24 mouse cellular contexts compared by ENCODE assay signal in the genomic region with DNA sequence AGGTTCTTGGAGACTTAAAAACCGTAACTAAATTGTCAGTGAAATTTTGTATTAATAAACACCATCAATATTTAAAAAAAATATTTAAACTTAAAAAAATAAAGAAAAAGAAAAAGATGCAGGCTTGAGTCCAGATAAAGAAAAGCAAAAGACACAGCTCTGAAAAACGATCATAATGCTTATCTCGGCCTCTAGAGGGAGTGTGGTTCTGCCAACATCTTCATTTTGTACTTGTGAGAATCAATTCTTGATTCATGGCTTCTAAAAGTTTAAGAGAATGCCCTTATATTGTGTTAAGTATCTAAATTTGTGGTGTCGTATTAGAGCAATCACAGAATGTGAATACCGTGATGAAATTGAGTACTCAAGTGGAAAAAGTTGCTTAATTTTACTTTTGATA. TPM values are rescaled to one million over a fixed set of nuclear protein-coding genes. Genes with fewer than 3 reads are reported as not detected.
DNase-seq lines count a peak whose midpoint lies in the region; ATAC-seq and TF ChIP-seq lines count a peak whose summit lies in the region.
"Had no signal": no experiment of that assay in that cellular context is flagged by ENCODE, and none has a peak within 500 bp of the region (broad histone marks: within the 10 kb centered on the region; RNA-seq: fewer than 3 reads in every experiment).

No protein-coding gene starts in this region.

- no peak for TF ChIP-seq POLR2A in liver, adult 2 months (IDR thresholded peaks at IDR 0.05; ENCODE audit: extremely low read depth, insufficient read depth, low read length)
- TF ChIP-seq POLR2A in CH12.LX (IDR thresholded peaks at IDR 0.05; ENCODE audit: low read depth, low read length): no peak

- no peaks in the 10 kb centered on the region for H3K27me3 ChIP-seq in forebrain, postnatal 0 days (ENCODE audit: insufficient read depth, low read length)
- H3K27me3 ChIP-seq in forebrain, embryonic 10.5 days (ENCODE audit: poor library complexity, severe bottlenecking): no peaks in the 10 kb centered on the region
- no peaks in the 10 kb centered on the region for H3K27me3 ChIP-seq in liver, adult 2 months (ENCODE audit: control insufficient read depth, insufficient read depth, low read length)
- no peaks in the 10 kb centered on the region for H3K27me3 ChIP-seq in liver, embryonic 11.5 days (replicated peaks; ENCODE audit: control insufficient read depth, insufficient read depth, low read length)
- H3K27me3 ChIP-seq in CH12.LX (replicated peaks): no peaks in the 10 kb centered on the region
- H3K27me3 ChIP-seq: embryonic facial prominence, embryonic 15.5 days; hindbrain, embryonic 13.5 days; kidney, embryonic 15.5 days; limb, embryonic 12.5 days; liver, embryonic 13.5 days; lung, embryonic 15.5 days; megakaryocyte, embryonic 14.5 days had no signal

- no peak for ATAC-seq in forebrain, postnatal 0 days
- no peak for ATAC-seq in liver, embryonic 11.5 days (replicated peaks; ENCODE audit: low FRiP score)
- ATAC-seq: midbrain, embryonic 16.5 days had no signal

- no peak for TF ChIP-seq EP300 in CH12.LX (IDR thresholded peaks at IDR 0.05; ENCODE audit: low read length)

- no peak overlapping the region for H3K4me3 ChIP-seq in forebrain, postnatal 0 days (ENCODE audit: low read depth, low read length)
- no peak overlapping the region for H3K4me3 ChIP-seq in forebrain, embryonic 10.5 days
- no peak overlapping the region for H3K4me3 ChIP-seq in liver, adult 2 months (ENCODE audit: insufficient read depth, low read depth, low read length)
- no peak overlapping the region for H3K4me3 ChIP-seq in liver, embryonic 11.5 days (ENCODE audit: low read depth, low read length)
- no peak overlapping the region for H3K4me3 ChIP-seq in CH12.LX (replicated peaks in 1 of 3; ENCODE audit: low read depth in 2 of 3, low read length in 2 of 3, poor library complexity in 1 of 3)
- H3K4me3 ChIP-seq: embryonic facial prominence, embryonic 15.5 days; hindbrain, embryonic 13.5 days; kidney, embryonic 15.5 days; limb, embryonic 12.5 days; liver, embryonic 13.5 days; lung, embryonic 15.5 days; megakaryocyte, embryonic 14.5 days had no signal

- in situ Hi-C loops in CH12.LX (cut with MboI; ENCODE audit: low pct_ligation_motif_present, low pct_unique_long_range_greater_than_20kb, low sequenced_read_pairs): no loop called here

- DNase-seq in forebrain, postnatal 0 days: peak; percentile 1
- no peak for DNase-seq in forebrain, embryonic 10.5 days (ENCODE audit: extremely low spot score, low spot score)
- peak; percentile 8 for DNase-seq in liver, adult 2 months (ENCODE audit: extremely low read depth, low read depth, low spot score)
- DNase-seq in liver, embryonic 11.5 days (ENCODE audit: low spot score): no peak
- DNase-seq in CH12.LX (ENCODE audit: extremely low read depth): no peak
- peak; percentile 19 for DNase-seq in R1 (ENCODE audit: low read depth, low spot score)
- no peak for DNase-seq in gastrocnemius, postnatal 4 days (ENCODE audit: low spot score in 2 of 2)
- no peak for DNase-seq in embryo, embryonic 9.5 days (ENCODE audit: extremely low spot score)
- DNase-seq: adrenal gland, adult 2 months; cerebellum, adult 2 months; cerebellum, postnatal 25 days; gastrocnemius, postnatal 25 days; kidney, postnatal 4 days; liver, embryonic 13.5 days; lung, postnatal 36 days had no signal

- no peak; the same call in none of the 2 replicates for TF ChIP-seq RAD21 in CH12.LX (IDR thresholded peaks at IDR 0.05; ENCODE audit: low read depth, low read length)

- peak; percentile 51 for TF ChIP-seq CTCF in forebrain, postnatal 0 days (IDR thresholded peaks at IDR 0.05; ENCODE audit: low read depth)
- no peak for TF ChIP-seq CTCF in liver, adult 2 months (IDR thresholded peaks at IDR 0.05; ENCODE audit: low read depth, low read length)
- TF ChIP-seq CTCF in CH12.LX (conservative IDR thresholded peaks at IDR 0.05 in 1 of 2, IDR thresholded peaks at IDR 0.05 in 1 of 2; ENCODE audit: low read depth in 2 of 2, low read length in 2 of 2): peak in 1 of 2 experiments; percentile 44; a peak in 2 of 4 replicates

- no peak overlapping the region for H3K27ac ChIP-seq in forebrain, postnatal 0 days (ENCODE audit: low read depth, low read length)
- no peak overlapping the region for H3K27ac ChIP-seq in forebrain, embryonic 10.5 days
- no peak overlapping the region for H3K27ac ChIP-seq in liver, adult 2 months (replicated peaks; ENCODE audit: insufficient read depth, low read depth, low read length)
- H3K27ac ChIP-seq in liver, embryonic 11.5 days (ENCODE audit: low read depth, low read length): no peak overlapping the region
- H3K27ac ChIP-seq in CH12.LX (ENCODE audit: insufficient read depth, low read depth): no peak overlapping the region
- H3K27ac ChIP-seq: embryonic facial prominence, embryonic 15.5 days; hindbrain, embryonic 13.5 days; kidney, embryonic 15.5 days; limb, embryonic 12.5 days; liver, embryonic 13.5 days; lung, embryonic 15.5 days had no signal

- 68% methylated on average over 5 of the region's 5 CpGs for WGBS in forebrain, postnatal 0 days
- WGBS in forebrain, embryonic 10.5 days: 66% methylated on average over 5 of the region's 5 CpGs
- WGBS in liver, adult 2 months: 58% methylated on average over 5 of the region's 5 CpGs
- 59% methylated on average over 5 of the region's 5 CpGs for WGBS in liver, embryonic 11.5 days

- H3K79me2 ChIP-seq in liver, adult 2 months (ENCODE audit: control insufficient read depth, insufficient read depth, low read length): no peaks in the 10 kb centered on the region
- no peaks in the 10 kb centered on the region for H3K79me2 ChIP-seq in CH12.LX (replicated peaks; ENCODE audit: control insufficient read depth, extremely low read depth, insufficient read depth, poor library complexity, severe bottlenecking)

- no peak overlapping the region for H3K4me2 ChIP-seq in forebrain, postnatal 0 days (ENCODE audit: low read depth)
- no peak overlapping the region for H3K4me2 ChIP-seq in liver, embryonic 11.5 days
- no peak overlapping the region for H3K4me2 ChIP-seq in CH12.LX (ENCODE audit: insufficient read depth, low read depth, poor library complexity, severe bottlenecking)
- H3K4me2 ChIP-seq: embryonic facial prominence, embryonic 15.5 days; hindbrain, embryonic 13.5 days; kidney, embryonic 15.5 days; limb, embryonic 12.5 days; liver, embryonic 13.5 days; lung, embryonic 15.5 days had no signal

- no peaks in the 10 kb centered on the region for H3K9me3 ChIP-seq in forebrain, postnatal 0 days (ENCODE audit: low read length)
- H3K9me3 ChIP-seq in forebrain, embryonic 10.5 days: no peaks in the 10 kb centered on the region
- H3K9me3 ChIP-seq in liver, embryonic 11.5 days (ENCODE audit: control insufficient read depth, low read length): no peaks in the 10 kb centered on the region
- H3K9me3 ChIP-seq in CH12.LX (replicated peaks; ENCODE audit: low read length): peaks cover 16% of the 10 kb centered on the region
- H3K9me3 ChIP-seq: embryonic facial prominence, embryonic 15.5 days; hindbrain, embryonic 13.5 days; kidney, embryonic 15.5 days; limb, embryonic 12.5 days; liver, embryonic 13.5 days; lung, embryonic 15.5 days; megakaryocyte, embryonic 14.5 days had no signal

- H3K36me3 ChIP-seq in forebrain, postnatal 0 days (ENCODE audit: insufficient read depth): no peaks in the 10 kb centered on the region
- H3K36me3 ChIP-seq in forebrain, embryonic 10.5 days (replicated peaks): no peaks in the 10 kb centered on the region
- H3K36me3 ChIP-seq in liver, adult 2 months (ENCODE audit: control insufficient read depth, insufficient read depth, low read length): no peaks in the 10 kb centered on the region
- H3K36me3 ChIP-seq in liver, embryonic 11.5 days (ENCODE audit: control insufficient read depth, insufficient read depth, low read length): no peaks in the 10 kb centered on the region
- no peaks in the 10 kb centered on the region for H3K36me3 ChIP-seq in CH12.LX (replicated peaks in 1 of 2; ENCODE audit: control insufficient read depth in 1 of 2, insufficient read depth in 1 of 2, low read length in 1 of 2)
- H3K36me3 ChIP-seq: embryonic facial prominence, embryonic 15.5 days; hindbrain, embryonic 13.5 days; kidney, embryonic 15.5 days; limb, embryonic 12.5 days; liver, embryonic 13.5 days; lung, embryonic 15.5 days had no signal

- no peaks in the 10 kb centered on the region for H3K4me1 ChIP-seq in forebrain, postnatal 0 days (ENCODE audit: insufficient read depth)
- no peaks in the 10 kb centered on the region for H3K4me1 ChIP-seq in forebrain, embryonic 10.5 days
- H3K4me1 ChIP-seq in liver, adult 2 months (ENCODE audit: control insufficient read depth, insufficient read depth, low read length): no peaks in the 10 kb centered on the region
- H3K4me1 ChIP-seq in liver, embryonic 11.5 days (replicated peaks; ENCODE audit: control insufficient read depth, insufficient read depth, low read length): no peaks in the 10 kb centered on the region
- H3K4me1 ChIP-seq in CH12.LX (ENCODE audit: control insufficient read depth in 1 of 2, insufficient read depth in 2 of 2): no peaks in the 10 kb centered on the region
- H3K4me1 ChIP-seq: embryonic facial prominence, embryonic 15.5 days; hindbrain, embryonic 13.5 days; kidney, embryonic 15.5 days; limb, embryonic 12.5 days; liver, embryonic 13.5 days; lung, embryonic 15.5 days; megakaryocyte, embryonic 14.5 days had no signal

- dilution Hi-C loops in CH12.LX (cut with MboI; ENCODE audit: extremely low pct_ligation_motif_present, extremely low pct_unique_long_range_greater_than_20kb, low sequenced_read_pairs): no loop called here

- no peak overlapping the region for H3K9ac ChIP-seq in forebrain, postnatal 0 days
- H3K9ac ChIP-seq in liver, adult 2 months (ENCODE audit: low read depth, low read length): no peak overlapping the region
- H3K9ac ChIP-seq in liver, embryonic 11.5 days (ENCODE audit: low read depth, low read length): no peak overlapping the region
- no peak overlapping the region for H3K9ac ChIP-seq in CH12.LX (ENCODE audit: insufficient read depth, low read depth)
- H3K9ac ChIP-seq: embryonic facial prominence, embryonic 15.5 days; hindbrain, embryonic 13.5 days; kidney, embryonic 15.5 days; limb, embryonic 12.5 days; liver, embryonic 13.5 days; lung, embryonic 15.5 days had no signal

RNA-seq across cellular contexts. Expression of gene Gabrb3, which starts 40.9 kb away (rescaled TPM):
- total RNA-seq in forebrain, postnatal 0 days (2014; rRNA removed): 159 and 198 TPM in 2 replicates
- 35.2 and 51.2 TPM in 2 replicates for polyA plus RNA-seq in forebrain, postnatal 0 days (2015; fragmentation: Nextera tagmentation; extraction: Ambion mirVana)
- 2.7 and 2.8 TPM in 2 replicates for polyA plus RNA-seq in forebrain, embryonic 10.5 days (2016; fragmentation: Nextera tagmentation; extraction: Ambion mirVana)
- total RNA-seq in liver, adult 2 months (2014; rRNA removed): 0.27 and 0.28 TPM in 2 replicates
- 0.07 and 0.55 TPM in 2 replicates for polyA plus RNA-seq in liver, adult 2 months (2012; rRNA removed)
- 0.95 and 1.6 TPM in 2 replicates for polyA plus RNA-seq in liver, embryonic 11.5 days (2014; fragmentation: Nextera tagmentation; extraction: Ambion mirVana)
- not detected in 2 replicates for total RNA-seq in CH12.LX (2012; rRNA removed)
- not detected in 2 replicates for total RNA-seq in CH12.LX (2014; rRNA removed)
- polyA plus RNA-seq in CH12.LX (2012; ENCODE audit: insufficient read length, low read depth): not detected in 2 replicates
- 1 to 10 TPM; 1.2 to 2.5 TPM for total RNA-seq in gastrocnemius, postnatal 4 days (2021)
- total RNA-seq: gastrocnemius, postnatal 25 days had no signal

RNA-seq across cellular contexts. Expression of gene Gabra5, which starts 49.5 kb away (rescaled TPM):
- 102 and 105 TPM in 2 replicates for total RNA-seq in forebrain, postnatal 0 days (2014; rRNA removed)
- 108 and 115 TPM in 2 replicates for polyA plus RNA-seq in forebrain, postnatal 0 days (2015; fragmentation: Nextera tagmentation; extraction: Ambion mirVana)
- 0.16 and 0.36 TPM in 2 replicates for polyA plus RNA-seq in forebrain, embryonic 10.5 days (2016; fragmentation: Nextera tagmentation; extraction: Ambion mirVana)
- not detected in 2 replicates for total RNA-seq in liver, adult 2 months (2014; rRNA removed)
- not detected in 2 replicates for polyA plus RNA-seq in liver, adult 2 months (2012; rRNA removed)
- polyA plus RNA-seq in liver, embryonic 11.5 days (2014; fragmentation: Nextera tagmentation; extraction: Ambion mirVana): 0.40 and 1.0 TPM in 2 replicates
- total RNA-seq in CH12.LX (2012; rRNA removed) (not detected in 2 replicates), CH12.LX (2014; rRNA removed) (not detected in 2 replicates)
- polyA plus RNA-seq in CH12.LX (2012; ENCODE audit: insufficient read length, low read depth): not detected in 2 replicates
- not detected for total RNA-seq in gastrocnemius, postnatal 4 days (2021)
- total RNA-seq: gastrocnemius, postnatal 25 days; heart, adult 8-10 months; heart, postnatal 25 days had no signal
- polyA plus RNA-seq: adrenal gland, adult 2 months; liver, embryonic 13.5 days; lung, embryonic 15.5 days had no signal

Comparison
In these comparisons a context has a peak if more than half of its experiments do, and no peak if none do; other contexts are left out.
1. DNase-seq: peak in forebrain, postnatal 0 days (single experiment), liver, adult 2 months (single experiment) and R1 (single experiment); none in forebrain, embryonic 10.5 days (single experiment), liver, embryonic 11.5 days (single experiment), CH12.LX (single experiment), gastrocnemius, postnatal 4 days (0 of 2) and embryo, embryonic 9.5 days (single experiment).
2. RNA of gene Gabra5, which starts 49.5 kb away (polyA plus RNA-seq): 108 to 115 TPM in forebrain, postnatal 0 days; 0.40 to 1.0 TPM in liver, embryonic 11.5 days, 0.16 to 0.36 TPM in forebrain, embryonic 10.5 days, not detected in liver, adult 2 months and not detected in CH12.LX; every median in the first group is over 10 times any median in the second.